Mouse (Mus musculus) liver, embryonic 15.5 days (tissue): ENCODE results near the gene Slc25a27. TPM values are rescaled to one million over a fixed set of nuclear protein-coding genes. Genes with fewer than 3 reads are reported as not detected.

Experiments
- ATAC-seq: fragments of 200-750 bp; cut with Nextera tagmentation; 2 replicates; pipeline ENCODE4 v1.8.0; 2017; ENCODE audit warnings: moderate number of reproducible peaks, mild to moderate bottlenecking, moderate library complexity; ENCODE audit not compliant: insufficient read depth
- H3K27ac ChIP-seq: fragments of 300-500 bp; sonication (generic); replicated peaks from 2 replicates; pipeline ENCODE4 v1.5.1; 2015; ENCODE audit warnings: mild to moderate bottlenecking, inconsistent platforms
- H3K27me3 ChIP-seq: fragments of 300-500 bp; sonication (generic); 2 replicates; pipeline ENCODE4 v1.6.1; 2015; ENCODE audit warnings: mild to moderate bottlenecking, inconsistent platforms
- H3K36me3 ChIP-seq: fragments of 300-500 bp; sonication (generic); replicated peaks from 2 replicates; pipeline ENCODE4 v1.6.1; 2015; ENCODE audit warnings: moderate library complexity, mild to moderate bottlenecking, inconsistent platforms
- H3K4me1 ChIP-seq: fragments of 300-500 bp; sonication (generic); replicated peaks from 2 replicates; pipeline ENCODE4 v1.6.1; 2015; ENCODE audit warnings: inconsistent platforms
- H3K4me2 ChIP-seq: fragments of 300-500 bp; sonication (generic); 2 replicates; pipeline ENCODE4 v1.6.1; 2015; ENCODE audit warnings: moderate library complexity, mild to moderate bottlenecking, inconsistent platforms
- H3K4me3 ChIP-seq: fragments of 300-500 bp; sonication (generic); replicated peaks from 2 replicates; pipeline ENCODE4 v1.5.1; 2015; ENCODE audit warnings: mild to moderate bottlenecking, inconsistent platforms
- H3K9ac ChIP-seq: fragments of 300-500 bp; sonication (generic); 2 replicates; pipeline ENCODE4 v1.6.1; 2015; ENCODE audit warnings: moderate library complexity, mild to moderate bottlenecking, inconsistent platforms
- H3K9me3 ChIP-seq: fragments of 300-500 bp; sonication (generic); replicated peaks from 2 replicates; pipeline ENCODE4 v1.6.1; 2016; ENCODE audit warnings: inconsistent platforms
- WGBS: fragments of 180-500 bp; shearing (Covaris S2); methylation state at CpG from one replicate; pipeline ENCODE4 v1.1.7; 2015; ENCODE audit warnings: mixed read lengths; ENCODE audit not compliant: insufficient replicate concordance; 5-methylcytosine and 5-hydroxymethylcytosine counted together
- polyA plus RNA-seq: library from polyadenylated mRNA; unstranded; fragments of >200 nt; fragmentation: Nextera tagmentation; extraction: Ambion mirVana; gene quantifications from 2 replicates; pipeline ENCODE4 v1.2.1, GENCODE M21; 2015

Gene Slc25a27
- polyA plus RNA-seq, 1 experiment from 2014 or later, result 1.4 TPM

- Histone ChIP-seq H3K4me2 (no peak overlapping the region), H3K9me3 (no peaks in the 10 kb centered on the region), H3K27me3 (no peaks in the 10 kb centered on the region), H3K27ac (no peak overlapping the region), H3K36me3 (no peaks in the 10 kb centered on the region), H3K9ac (no peak overlapping the region), H3K4me1 (0 out of 2 replicates have a peak, but pooled peaks cover 6% of the 10 kb centered on the region), H3K4me3 (no peak overlapping the region)
- ATAC-seq, result no peak
- 47% methylated on average over 5 of the region's 5 CpGs for WGBS
Observed at GRCm38 (mm10) chr17:43646925-43647324, 20.1 kb downstream of the Slc25a27 start.

- Histone ChIP-seq H3K4me3 (no peak overlapping the region), H3K9ac (no peak overlapping the region), H3K4me2 (no peak overlapping the region), H3K9me3 (no peaks in the 10 kb centered on the region), H3K27me3 (no peaks in the 10 kb centered on the region), H3K36me3 (no peaks in the 10 kb centered on the region), H3K27ac (no peak overlapping the region), H3K4me1 (0 out of 2 replicates have a peak, but pooled peaks cover 6% of the 10 kb centered on the region)
- no peak for ATAC-seq
- WGBS, result 42% methylated on average over 3 of the region's 3 CpGs
Observed at GRCm38 (mm10) chr17:43645136-43645535, 21.9 kb downstream of the Slc25a27 start.

- Histone ChIP-seq H3K4me1 (0 out of 2 replicates have a peak, but pooled peaks cover 6% of the 10 kb centered on the region), H3K27ac (0 out of 2 replicates have a peak overlapping the region, but pooled peaks have one; percentile 4), H3K4me3 (no peak overlapping the region), H3K36me3 (no peaks in the 10 kb centered on the region), H3K9me3 (no peaks in the 10 kb centered on the region), H3K9ac (no peak overlapping the region), H3K27me3 (no peaks in the 10 kb centered on the region), H3K4me2 (no peak overlapping the region)
- 22% methylated on average over 7 of the region's 7 CpGs for WGBS
- peak; percentile 54 for ATAC-seq
Observed at GRCm38 (mm10) chr17:43644375-43644774, 22.6 kb downstream of the Slc25a27 start.

- Histone ChIP-seq H3K9ac (no peak overlapping the region), H3K27ac (no peak overlapping the region), H3K9me3 (no peaks in the 10 kb centered on the region), H3K36me3 (no peaks in the 10 kb centered on the region), H3K4me3 (no peak overlapping the region), H3K4me1 (0 out of 2 replicates have a peak, but pooled peaks cover 6% of the 10 kb centered on the region), H3K4me2 (no peak overlapping the region), H3K27me3 (no peaks in the 10 kb centered on the region)
- 68% methylated on average over 7 of the region's 7 CpGs for WGBS
- ATAC-seq, result no peak
Observed at GRCm38 (mm10) chr17:43643191-43643590, 23.8 kb downstream of the Slc25a27 start.

GRCm38 (mm10) chr17:43640825-43641224 lies 26.2 kb downstream of the Slc25a27 start:
- H3K27me3 ChIP-seq, result no peaks in the 10 kb centered on the region
- no peak overlapping the region for H3K4me3 ChIP-seq
- no peaks in the 10 kb centered on the region for H3K36me3 ChIP-seq
- ATAC-seq, result no peak
- H3K9ac ChIP-seq, result no peak overlapping the region
- H3K9me3 ChIP-seq, result no peaks in the 10 kb centered on the region
- no peak overlapping the region for H3K4me2 ChIP-seq
- H3K4me1 ChIP-seq, result 0 out of 2 replicates have a peak, but pooled peaks cover 6% of the 10 kb centered on the region
- H3K27ac ChIP-seq, result no peak overlapping the region
- 32% methylated on average over 1 of the region's 1 CpGs for WGBS

GRCm38 (mm10) chr17:43637146-43637545 lies 29.9 kb downstream of the Slc25a27 start:
- no peak for ATAC-seq
- no peak overlapping the region for H3K4me2 ChIP-seq
- H3K27me3 ChIP-seq, result peaks cover 6% of the 10 kb centered on the region; the same call in 1 of the 2 replicates
- H3K27ac ChIP-seq, result no peak overlapping the region
- H3K9ac ChIP-seq, result no peak overlapping the region
- no peaks in the 10 kb centered on the region for H3K36me3 ChIP-seq
- H3K4me1 ChIP-seq, result no peaks in the 10 kb centered on the region
- WGBS, result 66% methylated on average over 4 of the region's 4 CpGs
- H3K9me3 ChIP-seq, result no peaks in the 10 kb centered on the region
- no peak overlapping the region for H3K4me3 ChIP-seq

- Histone ChIP-seq H3K27me3 (peaks cover 47% of the 10 kb centered on the region), H3K4me3 (no peak overlapping the region), H3K9ac (no peak overlapping the region), H3K27ac (no peak overlapping the region), H3K9me3 (no peaks in the 10 kb centered on the region), H3K36me3 (no peaks in the 10 kb centered on the region), H3K4me2 (no peak overlapping the region), H3K4me1 (peaks cover 3% of the 10 kb centered on the region; the same call in 1 of the 2 replicates)
- ATAC-seq, result no peak
- WGBS, result 47% methylated on average over 13 of the region's 13 CpGs
Observed at GRCm38 (mm10) chr17:43630427-43630760, 36.6 kb downstream of the Slc25a27 start.

- H3K4me2 ChIP-seq, result peak within 1 kb of the TSS; percentile 43
- H3K36me3 ChIP-seq, result no peaks in the 10 kb centered on the region
- 5% methylated on average over 76 of the region's 83 CpGs for WGBS
- H3K4me3 ChIP-seq, result peak within 1 kb of the TSS; percentile 14; the same call in 1 of the 2 replicates
- H3K9me3 ChIP-seq, result no peaks in the 10 kb centered on the region
- no peak within 1 kb of the TSS for H3K27ac ChIP-seq
- peaks cover 3% of the 10 kb centered on the region; the same call in 1 of the 2 replicates for H3K4me1 ChIP-seq
- no peak for ATAC-seq
- H3K27me3 ChIP-seq, result peaks cover 47% of the 10 kb centered on the region
- H3K9ac ChIP-seq, result no peak within 1 kb of the TSS
Observed at GRCm38 (mm10) chr17:43629496-43630426, 37.3 kb downstream of the Slc25a27 start, which contains the start of gene Tdrd6. Tdrd6 (minus strand) TSS chr17:43630299.

GRCm38 (mm10) chr17:43629026-43629495 lies 38.0 kb downstream of the Slc25a27 start:
- 21% methylated on average over 24 of the region's 24 CpGs for WGBS
- no peak overlapping the region for H3K27ac ChIP-seq
- H3K36me3 ChIP-seq, result no peaks in the 10 kb centered on the region
- H3K9ac ChIP-seq, result no peak overlapping the region
- peaks cover 3% of the 10 kb centered on the region; the same call in 1 of the 2 replicates for H3K4me1 ChIP-seq
- H3K4me2 ChIP-seq, result peak overlapping the region; percentile 43; the same call in 1 of the 2 replicates
- no peaks in the 10 kb centered on the region for H3K9me3 ChIP-seq
- H3K4me3 ChIP-seq, result no peak overlapping the region
- H3K27me3 ChIP-seq, result peaks cover 47% of the 10 kb centered on the region
- no peak for ATAC-seq

- Histone ChIP-seq H3K36me3 (no peaks in the 10 kb centered on the region), H3K4me1 (peaks cover 3% of the 10 kb centered on the region; the same call in 1 of the 2 replicates), H3K27me3 (peaks cover 47% of the 10 kb centered on the region), H3K4me3 (no peak overlapping the region), H3K4me2 (no peak overlapping the region), H3K9me3 (no peaks in the 10 kb centered on the region), H3K9ac (no peak overlapping the region), H3K27ac (no peak overlapping the region)
- ATAC-seq, result no peak
- 72% methylated on average over 10 of the region's 10 CpGs for WGBS
Observed at GRCm38 (mm10) chr17:43628246-43628645, 38.8 kb downstream of the Slc25a27 start.

GRCm38 (mm10) chr17:43622076-43622475 lies 44.9 kb downstream of the Slc25a27 start:
- Histone ChIP-seq H3K4me3 (no peak overlapping the region), H3K4me2 (no peak overlapping the region), H3K27ac (no peak overlapping the region), H3K27me3 (no peaks in the 10 kb centered on the region), H3K36me3 (no peaks in the 10 kb centered on the region), H3K9me3 (no peaks in the 10 kb centered on the region), H3K9ac (no peak overlapping the region), H3K4me1 (no peaks in the 10 kb centered on the region)
- ATAC-seq, result no peak
- 65% methylated on average over 10 of the region's 10 CpGs for WGBS
